Mouse (Mus musculus) layer of hippocampus, adult 11-12 months (tissue): ENCODE measurements around the gene Fam83g.

Experiments
- DNase-seq: peaks from one replicate; pipeline ENCODE4 v3.0.0; 2022; ENCODE audit warnings: low spot score

The Fam83g gene

DNA sequence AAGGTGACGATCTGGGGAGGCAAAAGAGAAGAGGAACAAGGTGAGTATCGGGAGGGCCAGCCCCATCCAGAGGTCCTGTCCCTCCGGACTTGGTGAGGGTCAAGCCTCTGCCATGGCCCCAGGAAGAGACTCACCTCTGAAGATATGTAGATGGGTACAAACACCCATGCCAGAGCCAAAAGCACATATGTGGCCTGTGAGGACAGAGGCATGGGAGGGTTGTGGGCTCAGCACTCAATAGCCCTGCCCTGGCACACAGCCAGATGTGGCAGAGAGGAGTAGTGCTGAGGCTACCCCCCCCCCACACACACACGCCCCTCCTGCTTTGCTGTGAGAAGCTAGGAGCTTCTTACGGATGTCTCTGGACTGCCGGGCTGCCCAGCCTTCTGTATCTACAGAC lies 31.2 kb downstream of the Fam83g start:
- peak; percentile 18 for DNase-seq

DNA sequence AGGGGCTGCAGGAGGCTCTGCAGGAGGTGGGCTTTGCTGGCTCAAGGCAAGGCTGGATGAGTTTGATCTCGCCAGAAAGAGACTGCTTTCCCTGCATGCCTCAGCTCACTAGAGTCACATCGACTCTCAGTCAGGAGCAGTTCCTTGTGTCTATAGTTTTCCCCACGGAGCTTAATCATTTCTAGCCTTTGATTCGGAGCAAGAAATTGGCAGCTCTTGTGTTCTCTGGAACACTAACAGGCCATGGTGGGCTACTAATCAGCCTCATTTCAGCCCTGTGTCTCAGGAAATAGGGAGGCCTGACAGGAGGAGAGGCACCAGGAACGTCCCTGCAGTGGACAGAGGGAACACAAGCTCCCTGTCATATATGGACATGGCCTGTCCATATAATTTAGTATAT lies 34.1 kb downstream of the Fam83g start:
- DNase-seq = no peak

DNA sequence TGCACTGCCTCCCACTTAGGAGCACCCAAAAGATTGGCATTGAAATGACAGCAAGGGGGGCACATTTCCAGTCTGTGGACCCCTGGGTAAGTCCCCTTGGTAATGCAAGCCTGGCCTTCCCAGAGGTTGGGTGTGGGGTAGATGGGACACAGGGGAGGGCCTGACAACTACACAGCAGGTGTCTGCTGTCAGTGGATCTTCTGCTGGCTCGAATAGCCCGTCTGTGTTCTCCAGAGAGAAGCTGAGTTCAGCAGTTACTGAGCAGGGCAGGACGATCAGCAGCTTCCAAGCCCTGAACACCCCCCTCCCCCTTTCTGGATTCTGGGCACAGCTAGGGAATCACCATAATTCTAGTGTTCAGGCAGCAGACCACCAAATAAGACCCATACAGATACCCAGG lies 35.5 kb downstream of the Fam83g start:
- no peak for DNase-seq

DNA sequence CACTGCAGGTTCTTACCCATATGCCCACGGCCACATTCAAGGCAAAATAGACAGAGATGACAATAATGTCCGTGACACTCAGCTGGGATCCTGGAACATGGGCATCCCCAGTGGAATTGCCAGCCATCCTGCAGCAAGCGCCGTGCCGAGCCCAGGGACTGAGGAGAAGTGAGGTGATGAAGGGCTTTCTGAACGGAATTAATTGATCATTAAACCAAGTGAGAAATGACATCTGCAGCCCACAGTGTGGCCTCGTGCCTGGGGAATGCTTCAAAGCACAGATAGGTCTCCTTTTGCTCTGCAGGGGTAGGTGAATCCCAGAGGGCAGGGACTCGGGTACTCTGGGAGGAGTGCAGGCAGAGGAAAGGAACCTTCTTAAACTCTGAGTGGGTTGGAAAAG lies 35.9 kb downstream of the Fam83g start:
- DNase-seq = no peak

DNA sequence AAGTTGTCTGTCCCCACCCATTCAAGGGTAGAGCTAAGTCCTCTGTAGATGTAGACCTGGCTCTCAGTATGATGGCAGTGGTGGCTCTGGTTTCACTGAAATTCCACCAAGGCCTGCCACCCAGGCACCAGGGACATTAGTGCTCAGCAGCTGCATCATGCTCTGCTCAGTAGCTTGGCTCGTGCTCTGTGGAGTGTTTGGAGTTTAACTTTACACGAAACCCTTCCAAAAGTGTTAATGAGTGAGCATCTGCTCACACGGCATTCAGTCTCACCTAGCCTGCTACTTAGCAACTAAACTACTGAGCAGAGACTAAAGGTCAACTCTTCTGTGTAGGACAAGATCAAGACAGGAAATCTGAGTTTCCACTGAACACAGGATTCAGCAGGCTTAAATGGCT lies 36.7 kb downstream of the Fam83g start, which contains the start of gene Slc5a10:
Slc5a10 (minus strand) TSS at position 191 of the 400 bp plus-strand sequence.
- DNase-seq = no peak

DNA sequence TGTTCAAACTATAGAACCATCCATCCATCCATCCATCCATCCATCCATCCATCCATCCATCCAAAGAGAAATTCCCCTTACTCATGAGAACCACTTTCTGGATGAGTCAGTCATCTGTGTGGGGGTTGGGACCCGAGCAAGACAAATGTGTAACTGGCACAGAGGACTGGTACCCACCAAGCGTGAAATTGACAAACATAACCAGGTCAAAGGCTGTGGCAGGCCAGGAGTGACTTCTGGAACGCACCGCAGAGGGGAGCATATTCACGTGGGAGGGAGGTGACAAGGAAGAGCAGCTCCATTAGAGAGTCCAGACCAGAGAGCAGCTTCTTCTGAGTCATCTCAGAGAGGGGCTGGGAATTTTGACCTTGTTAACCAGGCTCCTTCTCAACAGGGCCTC lies 38.2 kb downstream of the Fam83g start:
- no peak for DNase-seq

DNA sequence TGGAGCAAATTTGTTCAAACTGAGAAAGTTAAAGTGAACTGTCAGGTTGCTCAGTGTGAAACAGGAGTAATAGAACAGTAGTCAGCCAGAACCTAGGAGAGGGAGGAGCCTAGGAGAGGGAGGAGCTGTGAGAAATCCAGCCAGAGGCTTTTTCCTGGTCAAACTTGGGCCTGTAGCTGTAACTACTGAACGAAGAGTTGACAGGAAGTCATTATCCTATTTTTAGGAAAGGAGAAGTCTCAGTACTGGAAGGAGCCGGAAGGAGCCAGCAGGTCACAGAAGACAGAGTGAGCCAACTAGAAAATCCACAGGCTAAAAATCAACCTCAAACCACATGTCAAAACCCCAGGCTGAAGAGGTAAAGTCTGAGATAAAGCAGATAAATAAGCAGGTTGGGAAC lies 44.1 kb downstream of the Fam83g start:
- no peak for DNase-seq

DNA sequence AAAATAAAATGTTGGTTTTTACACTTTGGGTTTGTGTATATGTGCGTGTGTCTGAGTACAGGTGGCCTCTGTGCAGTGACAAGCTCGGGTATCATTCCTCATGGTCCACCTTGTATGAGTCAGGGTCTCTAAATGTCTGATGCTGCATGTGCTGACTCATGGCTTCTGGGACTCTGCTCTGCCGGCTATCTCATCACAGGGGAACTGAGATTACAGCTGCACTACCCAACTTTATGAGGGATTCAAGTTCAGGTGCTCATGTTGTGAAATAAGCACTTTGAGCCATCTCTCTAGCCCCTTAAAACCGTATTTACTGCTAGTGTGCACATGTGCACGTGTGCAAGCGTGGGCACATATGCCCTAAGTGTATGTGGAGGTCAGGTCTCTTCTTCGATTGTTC lies 48.8 kb downstream of the Fam83g start:
- no peak for DNase-seq

DNA sequence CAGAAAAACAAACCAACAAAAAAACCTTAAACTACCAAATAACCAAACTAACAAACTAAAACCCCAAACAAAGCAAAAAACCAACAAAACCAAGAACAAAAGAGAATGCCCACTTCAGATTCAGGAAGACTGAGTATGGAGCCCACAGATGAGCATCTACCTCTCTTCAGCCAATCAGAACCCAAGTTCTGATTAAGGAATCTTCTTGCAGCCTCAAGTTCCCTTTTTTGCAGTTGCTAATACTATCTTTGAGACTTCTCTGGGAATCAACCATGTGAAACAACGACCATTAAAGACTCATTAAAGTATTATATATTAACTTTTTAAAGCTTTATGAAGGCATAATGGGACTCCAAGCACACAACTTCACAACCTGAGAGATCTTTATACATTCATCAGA lies 53.4 kb downstream of the Fam83g start:
- DNase-seq = no peak

DNA sequence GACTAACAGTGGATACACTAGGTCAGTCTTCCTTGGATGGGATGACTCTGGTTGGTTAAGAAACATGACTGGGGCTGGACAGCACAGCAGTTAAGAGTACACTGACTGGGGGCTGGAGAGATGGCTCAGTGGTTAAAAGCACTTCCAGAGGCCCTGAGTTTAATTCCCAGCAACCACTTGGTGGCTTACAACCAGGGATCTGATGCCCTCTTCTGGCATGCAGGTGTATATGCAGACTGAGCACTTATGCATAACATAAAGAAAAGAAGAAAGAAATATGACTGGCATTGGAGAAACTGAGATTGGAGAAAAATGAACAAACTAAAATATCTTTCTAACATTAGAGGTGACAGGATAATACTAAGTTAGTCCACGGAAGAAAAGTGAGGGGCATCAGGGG lies 56.6 kb downstream of the Fam83g start:
- DNase-seq = no peak

DNA sequence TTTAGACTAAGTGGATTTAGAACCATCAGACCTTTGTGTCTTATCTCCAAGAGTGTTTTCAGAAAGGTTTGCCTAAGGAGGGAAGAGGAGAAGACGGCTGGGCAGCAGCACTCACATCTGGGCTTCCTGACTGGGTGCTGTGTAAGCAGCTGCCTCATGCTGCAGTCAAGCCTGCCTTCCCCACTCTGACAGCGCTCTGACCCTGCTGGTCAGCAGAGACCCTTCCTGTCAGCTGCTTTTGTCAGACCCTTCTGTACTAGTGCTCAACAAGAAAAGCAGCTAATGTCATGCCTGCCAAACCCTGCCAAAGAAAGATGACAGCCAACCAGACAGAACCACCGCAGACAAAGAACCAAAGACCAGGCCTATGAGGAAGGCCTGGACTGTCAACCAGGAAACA lies 59.9 kb downstream of the Fam83g start:
- no peak for DNase-seq

DNA sequence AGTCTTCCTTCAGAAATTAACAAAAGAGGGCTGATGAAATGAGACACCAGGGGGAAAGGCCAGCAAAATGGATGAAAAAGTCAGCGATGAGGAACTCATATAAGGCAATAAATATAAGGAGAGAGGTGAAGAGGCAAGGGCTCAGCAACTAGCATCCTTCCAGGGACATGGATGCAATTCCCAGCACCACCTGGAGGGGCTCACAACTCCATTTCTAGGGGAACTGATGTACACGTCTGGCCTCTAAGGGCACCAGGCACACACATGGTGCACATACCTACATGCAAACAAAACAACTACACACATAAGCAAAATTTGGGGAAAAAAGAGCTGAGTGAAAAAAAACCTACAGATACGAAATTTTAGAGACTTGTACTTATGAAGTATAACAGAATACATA lies 60.6 kb downstream of the Fam83g start:
- DNase-seq = no peak

DNA sequence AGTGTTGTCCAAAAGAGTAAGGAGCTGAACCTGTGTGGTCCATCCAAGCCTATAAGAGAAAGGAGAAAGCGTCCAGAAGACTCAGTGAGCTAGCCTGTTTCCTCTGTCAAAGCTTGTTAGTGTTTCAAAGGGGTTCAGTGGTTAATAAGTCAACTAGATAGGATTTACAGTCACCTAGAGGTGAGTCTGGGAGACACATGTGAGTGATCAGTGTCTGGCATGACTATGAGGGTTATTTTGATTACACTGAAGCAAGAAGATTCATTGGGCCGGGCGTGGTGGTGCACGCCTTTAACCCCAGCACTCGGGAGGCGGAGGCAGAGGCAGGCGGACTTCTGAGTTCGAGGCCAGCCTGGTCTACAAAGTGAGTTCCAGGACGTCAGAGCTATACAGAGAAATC lies 61.9 kb downstream of the Fam83g start:
- no peak for DNase-seq

DNA sequence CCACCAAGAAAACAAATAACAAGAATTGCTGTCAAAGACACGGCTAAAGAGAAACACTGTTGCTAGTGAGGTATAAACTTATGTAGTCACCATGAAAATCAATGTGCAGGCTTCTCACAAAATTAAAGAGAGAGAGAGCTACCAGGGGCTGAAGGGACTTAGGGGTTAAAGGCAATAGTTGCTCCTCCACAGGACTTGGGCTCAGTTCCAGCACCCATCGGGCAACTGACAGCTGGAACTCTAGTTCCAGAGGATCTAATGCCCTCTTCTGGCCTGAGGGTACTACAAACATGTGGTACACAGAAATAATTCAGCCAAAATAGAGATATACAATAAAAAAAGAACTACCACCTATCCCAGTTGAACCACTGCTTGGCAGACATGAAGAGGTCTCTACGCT lies 63.3 kb downstream of the Fam83g start:
- no peak for DNase-seq

DNA sequence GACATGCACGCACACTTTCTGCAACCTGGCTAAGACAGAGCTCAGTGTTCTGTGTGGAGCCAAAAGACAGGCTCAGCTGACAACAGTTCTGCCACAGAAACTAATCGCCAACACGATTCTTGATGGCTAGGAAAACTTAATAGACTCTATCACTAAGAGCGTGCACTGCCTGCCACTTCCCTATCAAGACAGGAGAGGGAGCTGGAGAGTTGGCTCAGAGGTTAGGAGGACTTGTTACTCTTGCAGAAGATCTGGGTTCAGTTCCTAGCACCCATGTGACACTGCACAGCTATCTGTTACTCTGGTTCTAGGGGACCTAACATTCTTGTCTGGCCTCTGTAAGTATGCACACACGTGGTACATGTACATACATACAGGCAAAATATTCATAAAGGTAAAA lies 67.7 kb downstream of the Fam83g start:
- DNase-seq = peak; percentile 32

DNA sequence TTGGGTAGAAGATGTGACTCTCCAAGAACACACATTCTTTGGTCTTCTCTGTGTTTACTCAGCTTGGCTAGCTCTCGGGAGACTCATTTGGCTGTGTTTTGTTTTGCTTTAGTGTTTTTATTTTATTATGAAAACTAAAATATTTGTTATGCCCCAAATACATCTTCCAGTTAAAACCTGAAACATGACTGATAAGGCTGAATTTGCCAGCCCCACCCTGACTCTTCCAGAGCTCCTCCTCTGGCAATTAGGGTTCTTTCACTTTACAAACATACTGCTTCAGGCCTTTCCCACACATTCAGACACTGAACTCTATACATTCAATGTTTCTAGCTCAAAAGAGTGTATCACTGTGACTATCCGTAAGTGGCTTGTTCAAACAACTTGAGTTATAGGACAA lies 73.3 kb downstream of the Fam83g start:
- no peak for DNase-seq
